ENCODE assay signal across 18 mouse cellular contexts in the genomic region with DNA sequence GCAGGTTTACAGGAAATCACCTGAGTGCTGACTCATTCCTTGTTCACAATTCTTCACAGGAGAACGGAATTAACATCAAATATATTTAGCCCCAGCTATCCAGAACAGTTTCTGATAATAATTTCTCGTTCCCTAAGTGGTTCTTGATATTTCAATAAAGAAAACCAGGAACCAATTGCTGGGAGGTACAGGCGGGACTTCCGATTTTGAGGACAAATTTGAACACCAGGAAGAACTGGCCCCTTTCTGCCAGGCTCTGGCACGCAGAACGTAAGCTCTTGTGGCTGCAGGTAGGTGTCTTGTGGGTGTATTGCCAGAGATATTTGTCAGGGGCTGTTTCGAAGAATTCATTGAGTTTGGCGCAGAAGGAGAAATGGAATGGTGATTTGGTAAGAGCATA.
"Had no signal": no experiment of that assay in that cellular context is flagged by ENCODE, and none has a peak within 500 bp of the region (broad histone marks: within the 10 kb centered on the region; RNA-seq: fewer than 3 reads in every experiment).

No protein-coding gene starts in this region.

- H3K36me3 ChIP-seq: lung, embryonic 15.5 days; midbrain, embryonic 13.5 days; midbrain, embryonic 15.5 days; neural tube, embryonic 12.5 days had no signal

- H3K4me3 ChIP-seq: lung, embryonic 15.5 days; megakaryocyte, embryonic 14.5 days; midbrain, embryonic 13.5 days; midbrain, embryonic 15.5 days; neural tube, embryonic 12.5 days had no signal

- H3K9ac ChIP-seq: liver, postnatal 0 days; lung, embryonic 15.5 days; midbrain, embryonic 13.5 days; midbrain, embryonic 15.5 days; neural tube, embryonic 12.5 days had no signal

- H3K27me3 ChIP-seq: lung, embryonic 15.5 days; megakaryocyte, embryonic 14.5 days; midbrain, embryonic 13.5 days; midbrain, embryonic 15.5 days; neural tube, embryonic 12.5 days had no signal

- H3K27ac ChIP-seq: lung, embryonic 15.5 days; macrophage; midbrain, embryonic 13.5 days; midbrain, embryonic 15.5 days; neural tube, embryonic 12.5 days had no signal

- H3K9me3 ChIP-seq: lung, embryonic 15.5 days; megakaryocyte, embryonic 14.5 days; midbrain, embryonic 15.5 days; neural tube, embryonic 12.5 days had no signal

- DNase-seq: liver, postnatal 0 days; lung, adult 2 months; lung, postnatal 14 days; lung, postnatal 36 days; retina, postnatal 1 day; right cerebral cortex, adult 18-20 months; right cerebral cortex, postnatal 25 days; right cerebral cortex, postnatal 4 days; spleen, adult 18-20 months; thymus, adult 18-20 months; thymus, postnatal 14 days; thymus, postnatal 4 days had no signal

- H3K4me1 ChIP-seq: lung, embryonic 15.5 days; megakaryocyte, embryonic 14.5 days; midbrain, embryonic 13.5 days; midbrain, embryonic 15.5 days; neural tube, embryonic 12.5 days had no signal
